Mouse (Mus musculus): Measurements from ENCODE around the gene Metap2. TPM values are rescaled to one million over a fixed set of nuclear protein-coding genes. Genes with fewer than 3 reads are reported as not detected.

The Metap2 gene
- 100 to 1,000 TPM; 145 to 178 TPM for total RNA-seq (2021)
- long read RNA-seq, experiment 1, full-length matches to known transcripts = 138 of 152 reads
- long read RNA-seq, experiment 1, partial matches to known transcripts = 2 of 152 reads
- long read RNA-seq, experiment 1, other reads (novel, unspliced or antisense) = 12 of 152 reads
- long read RNA-seq, experiment 2, full-length matches to known transcripts = 293 of 351 reads
- long read RNA-seq, experiment 2, partial matches to known transcripts = 25 of 351 reads
- long read RNA-seq, experiment 2, other reads (novel, unspliced or antisense) = 33 of 351 reads

GRCm38 (mm10) chr10:93897043-93897646 lies at the start of gene Metap2:
TSS of gene Metap2 (minus strand) at chr10:93897093.
- DNase-seq (ENCODE audit: low spot score in 2 of 2) = no peak

GRCm38 (mm10) chr10:93945843-93946499 lies 49.1 kb upstream of the Metap2 start:
- DNase-seq (ENCODE audit: low spot score in 2 of 2) = no peak

GRCm38 (mm10) chr10:93945364-93945763 lies 48.5 kb upstream of the Metap2 start:
- peak in 1 of 2 experiments; percentile 23 for DNase-seq (ENCODE audit: low spot score in 2 of 2)

GRCm38 (mm10) chr10:93944241-93944640 lies 47.3 kb upstream of the Metap2 start:
- DNase-seq (ENCODE audit: low spot score in 2 of 2) = peak; percentile 54 to 59

- no peak for DNase-seq (ENCODE audit: low spot score in 2 of 2)
These were observed 43.4 kb upstream of the Metap2 start for GRCm38 (mm10) chr10:93940279-93940678.

GRCm38 (mm10) chr10:93939676-93940075 lies 42.8 kb upstream of the Metap2 start:
- no peak for DNase-seq (ENCODE audit: low spot score in 2 of 2)

- no peak for DNase-seq (ENCODE audit: low spot score in 2 of 2)
These were observed 42.0 kb upstream of the Metap2 start for GRCm38 (mm10) chr10:93938844-93939271.

- DNase-seq (ENCODE audit: low spot score in 2 of 2) = peak; percentile 32 to 54
These were observed 37.1 kb upstream of the Metap2 start for GRCm38 (mm10) chr10:93933980-93934379.

- peak in 1 of 2 experiments; percentile 36 for DNase-seq (ENCODE audit: low spot score in 2 of 2)
These were observed 36.0 kb upstream of the Metap2 start for GRCm38 (mm10) chr10:93932861-93933260.

- DNase-seq (ENCODE audit: low spot score in 2 of 2) = no peak
These were observed 35.1 kb upstream of the Metap2 start for GRCm38 (mm10) chr10:93932020-93932419.

- DNase-seq (ENCODE audit: low spot score in 2 of 2) = no peak
These were observed 34.5 kb upstream of the Metap2 start for GRCm38 (mm10) chr10:93931431-93931830.

- no peak for DNase-seq (ENCODE audit: low spot score in 2 of 2)
These were observed 33.4 kb upstream of the Metap2 start for GRCm38 (mm10) chr10:93930236-93930824.

- no peak for DNase-seq (ENCODE audit: low spot score in 2 of 2)
These were observed 27.8 kb upstream of the Metap2 start for GRCm38 (mm10) chr10:93924666-93925065.

GRCm38 (mm10) chr10:93921160-93921559 lies 24.3 kb upstream of the Metap2 start:
- DNase-seq (ENCODE audit: low spot score in 2 of 2) = no peak

GRCm38 (mm10) chr10:93919227-93919626 lies 22.3 kb upstream of the Metap2 start:
- no peak for DNase-seq (ENCODE audit: low spot score in 2 of 2)

- DNase-seq (ENCODE audit: low spot score in 2 of 2) = peak in 1 of 2 experiments; percentile 34
These were observed 21.8 kb upstream of the Metap2 start for GRCm38 (mm10) chr10:93918701-93919100.

GRCm38 (mm10) chr10:93918087-93918486 lies 21.2 kb upstream of the Metap2 start:
- DNase-seq (ENCODE audit: low spot score in 2 of 2) = no peak

GRCm38 (mm10) chr10:93916778-93917177 lies 19.9 kb upstream of the Metap2 start:
- no peak for DNase-seq (ENCODE audit: low spot score in 2 of 2)

- no peak for DNase-seq (ENCODE audit: low spot score in 2 of 2)
These were observed 18.8 kb upstream of the Metap2 start for GRCm38 (mm10) chr10:93915531-93916275.

GRCm38 (mm10) chr10:93913525-93913924 lies 16.6 kb upstream of the Metap2 start:
- no peak for DNase-seq (ENCODE audit: low spot score in 2 of 2)

- DNase-seq (ENCODE audit: low spot score in 2 of 2) = no peak
These were observed 16.0 kb upstream of the Metap2 start for GRCm38 (mm10) chr10:93912917-93913316.

Data from adrenal gland, adult 18-20 months (tissue).